Mouse (Mus musculus) right cerebral cortex, postnatal 4 days (tissue): ENCODE measurements at regions not wholly inside any gene's neighbourhood (a gene's known extent, or its start where the extent isn't known, plus 50 kb on each side); places are given as distances from the start of the nearest gene placed in this dataset.

Source experiments
- DNase-seq: peaks from one replicate; pipeline ENCODE4 v3.0.0-alpha.2; 2022

DNA sequence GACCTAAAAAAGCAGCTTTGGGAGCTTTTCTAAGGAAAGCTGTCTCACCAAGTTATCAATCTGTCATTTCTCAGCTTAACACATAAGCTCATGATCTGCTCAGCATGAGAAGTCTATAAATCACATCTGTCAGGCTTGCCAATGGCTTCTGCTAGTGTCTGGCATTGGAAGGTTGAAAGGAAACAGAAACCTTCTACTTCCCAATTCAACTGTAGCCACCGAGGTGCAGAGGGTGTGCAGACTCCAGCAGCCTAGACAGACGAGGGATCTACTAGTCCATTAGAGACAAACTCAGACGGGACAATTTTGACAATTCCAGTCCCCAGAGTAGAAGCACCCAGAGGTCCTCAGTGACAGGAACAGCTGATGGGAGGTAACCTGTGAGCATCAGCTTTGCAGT, 103.0 kb downstream of the Nab1 start:
- no peak for DNase-seq

DNA sequence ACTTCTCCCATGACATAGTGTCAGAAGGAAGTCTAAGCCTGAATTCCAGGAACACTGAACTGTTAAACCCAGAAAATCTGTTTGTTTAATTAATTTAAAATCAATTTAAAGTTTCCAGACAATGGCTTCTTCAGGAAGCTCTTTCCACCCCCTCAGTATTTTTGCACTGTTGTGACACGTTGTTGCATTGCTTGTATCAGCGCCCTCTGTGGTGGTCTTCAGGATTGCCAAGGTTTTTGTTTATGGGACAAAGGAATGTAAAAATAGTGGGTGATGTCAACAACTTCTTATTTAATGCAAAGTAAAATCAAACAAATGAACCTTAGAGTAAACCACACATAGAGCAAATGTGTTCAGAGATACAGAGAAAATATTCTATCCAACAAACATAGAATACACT, 107.5 kb downstream of the Nab1 start:
- DNase-seq, result no peak

DNA sequence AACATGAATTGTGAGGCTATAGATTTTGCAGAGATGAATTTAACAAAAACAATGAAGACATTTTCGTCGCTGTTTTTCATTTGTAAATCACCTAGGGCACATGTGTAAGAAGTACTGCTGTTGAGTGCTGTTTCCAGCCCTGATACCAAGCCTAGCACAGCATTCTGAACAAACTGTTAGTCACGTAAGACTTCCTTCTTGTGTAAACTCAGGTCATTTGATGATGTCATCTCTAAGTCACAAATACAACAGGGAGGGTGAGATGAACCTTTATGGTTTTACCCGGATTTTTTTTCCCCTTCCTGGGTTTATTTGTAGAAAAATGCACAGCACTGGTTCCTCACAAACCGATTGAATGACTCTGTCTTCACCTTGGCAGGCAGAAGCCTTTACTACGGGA, 111.6 kb downstream of the Nab1 start:
- no peak for DNase-seq

DNA sequence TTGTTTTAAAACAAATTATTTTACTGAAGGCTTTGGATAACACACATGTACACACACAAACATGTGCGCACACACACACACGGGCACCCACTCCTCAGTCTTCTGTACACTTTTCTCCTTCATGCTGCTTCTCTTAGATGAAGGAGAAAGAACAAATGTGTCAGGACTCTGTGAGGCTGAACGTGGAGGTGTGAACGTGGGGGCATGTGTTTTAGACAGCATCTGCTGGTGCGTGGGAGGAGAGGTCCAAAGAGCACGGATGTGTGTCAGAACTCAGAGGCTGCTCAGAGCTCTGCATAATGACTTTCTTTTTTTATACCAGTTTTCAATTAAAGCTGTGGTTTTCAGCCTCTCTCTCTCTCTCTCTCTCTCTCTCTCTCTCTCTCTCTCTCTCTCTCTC, 112.4 kb downstream of the Nab1 start:
- no peak for DNase-seq

DNA sequence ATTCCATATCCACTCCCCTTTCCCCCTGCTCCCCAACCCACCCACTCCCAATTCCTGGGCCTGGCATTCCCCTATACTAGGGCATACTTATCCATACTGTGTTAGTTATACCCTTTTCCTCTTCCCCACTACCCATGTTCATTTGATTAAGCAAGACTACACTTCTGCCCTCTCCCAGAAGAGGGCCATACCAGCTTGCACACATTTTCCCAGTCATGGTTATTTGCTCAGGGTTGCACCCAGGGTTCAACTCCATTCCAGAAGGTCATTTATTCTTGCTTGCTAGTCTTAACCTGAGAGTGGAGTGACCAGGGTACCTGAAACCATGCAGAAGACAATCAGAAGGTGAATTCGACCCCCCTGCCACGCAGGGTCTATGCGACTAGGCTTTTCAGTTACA, 113.4 kb downstream of the Nab1 start:
- no peak for DNase-seq

DNA sequence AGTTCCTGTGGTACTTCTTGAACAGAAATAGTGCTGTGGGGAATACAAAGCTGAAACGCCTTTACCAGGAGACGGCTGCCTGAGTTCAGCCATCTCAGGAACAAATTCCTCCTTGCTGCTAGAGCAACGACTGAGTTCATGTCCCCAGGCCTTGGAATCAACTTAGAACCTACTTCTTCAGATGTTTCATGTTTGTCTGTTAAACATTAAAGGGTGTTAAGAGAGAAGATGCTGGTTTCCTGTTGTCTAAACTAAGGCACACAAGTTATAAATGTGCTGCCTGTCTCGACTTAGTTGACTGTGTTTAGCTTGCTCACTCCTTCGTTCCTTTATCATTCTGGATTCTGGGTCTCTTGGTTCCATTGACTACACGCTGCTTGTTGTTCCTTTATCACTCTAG, 125.2 kb downstream of the Nab1 start:
- DNase-seq, result no peak

DNA sequence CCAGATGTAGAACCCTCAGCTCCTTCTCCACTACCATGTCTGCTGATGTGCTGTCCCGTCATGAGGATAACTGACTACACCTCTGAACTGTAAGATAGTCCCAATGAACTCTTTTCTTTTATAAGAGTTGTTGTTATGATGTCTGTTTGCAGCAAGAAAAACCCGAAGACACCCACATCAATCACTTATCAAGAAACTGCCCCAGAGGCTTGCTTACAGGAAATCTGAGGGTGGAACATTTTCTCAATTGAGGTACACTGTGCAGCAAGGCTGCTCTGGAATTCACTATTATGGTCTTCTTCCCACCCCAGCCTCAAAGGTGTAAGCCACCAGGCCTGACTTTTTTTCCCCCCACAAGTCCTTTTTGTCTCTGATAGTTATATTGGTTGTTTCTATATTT, 125.8 kb downstream of the Nab1 start:
- DNase-seq, result no peak

DNA sequence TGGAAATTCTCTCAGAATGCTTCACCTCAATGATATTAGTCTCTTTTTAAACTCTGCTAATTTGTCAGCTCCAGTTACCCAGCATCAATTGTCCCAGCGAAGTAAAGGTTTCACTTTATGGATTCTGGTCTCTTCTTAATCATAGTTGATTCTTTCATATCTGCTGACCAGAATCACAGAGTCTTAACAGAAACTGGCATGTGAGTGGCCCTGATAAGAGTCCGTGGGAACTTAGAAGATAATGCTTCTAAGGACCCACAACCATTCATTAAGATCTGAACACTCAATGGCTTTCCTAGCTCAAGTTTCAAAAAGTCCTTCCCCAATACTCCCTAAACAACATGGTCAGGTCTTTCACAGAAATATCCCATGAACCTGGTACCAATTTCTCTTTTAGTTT, 126.7 kb downstream of the Nab1 start:
- no peak for DNase-seq

DNA sequence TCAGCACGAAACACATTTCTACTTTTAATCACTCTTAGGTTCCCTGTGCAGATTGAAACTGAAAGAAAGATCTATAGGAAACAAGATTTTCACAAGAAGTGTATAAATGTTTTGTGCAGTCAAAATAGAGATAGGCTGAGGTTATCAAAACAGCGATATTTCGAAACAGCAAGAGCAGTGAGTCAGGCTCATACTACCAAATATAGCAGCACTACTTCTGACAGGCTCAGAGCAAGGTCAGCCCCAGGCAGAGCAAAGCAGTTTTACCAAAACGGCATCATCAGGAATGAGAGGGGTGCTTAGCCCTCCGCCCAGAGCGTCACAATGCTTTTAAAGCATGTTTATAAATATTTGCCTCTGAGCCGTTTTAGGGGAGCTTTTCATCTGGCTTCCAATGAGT, 133.4 kb upstream of the Gls start:
- DNase-seq, result no peak

DNA sequence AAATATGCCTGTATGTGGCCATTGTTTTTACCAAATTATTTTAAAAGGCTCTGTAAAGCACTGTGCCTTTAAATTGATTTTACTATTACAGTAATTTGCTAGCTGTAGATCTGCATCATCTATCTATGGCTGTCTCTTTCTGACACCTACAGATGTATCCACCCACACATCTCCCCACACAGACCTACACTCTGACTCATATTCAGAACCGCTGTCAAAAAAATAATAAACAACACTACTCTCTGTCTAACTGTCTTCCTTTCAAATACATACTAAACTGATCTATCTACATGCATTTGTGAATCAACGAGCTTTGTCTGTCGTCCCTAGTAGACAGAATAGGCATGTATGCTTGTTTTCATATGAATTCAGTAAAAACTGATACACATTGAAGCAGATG, 130.6 kb upstream of the Gls start:
- DNase-seq, result no peak

DNA sequence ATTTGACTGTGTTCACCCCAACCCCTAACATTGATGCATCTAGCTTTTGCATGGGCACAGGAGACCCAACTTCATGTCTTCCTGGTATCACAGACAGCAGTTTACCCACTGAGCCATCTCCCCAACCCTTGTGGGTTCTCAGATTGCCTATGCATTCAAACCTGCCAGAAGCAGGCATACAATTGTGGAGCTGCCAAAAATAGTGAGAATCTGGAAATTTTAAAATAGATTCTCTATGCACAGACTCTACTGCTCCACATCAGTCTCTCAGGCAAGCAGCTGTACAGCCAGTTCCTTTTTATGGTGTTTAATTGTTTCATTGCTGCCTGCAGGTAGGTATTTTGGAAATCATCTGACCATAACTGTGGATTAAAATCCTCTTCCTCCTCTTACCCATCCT, 129.9 kb upstream of the Gls start:
- no peak for DNase-seq

DNA sequence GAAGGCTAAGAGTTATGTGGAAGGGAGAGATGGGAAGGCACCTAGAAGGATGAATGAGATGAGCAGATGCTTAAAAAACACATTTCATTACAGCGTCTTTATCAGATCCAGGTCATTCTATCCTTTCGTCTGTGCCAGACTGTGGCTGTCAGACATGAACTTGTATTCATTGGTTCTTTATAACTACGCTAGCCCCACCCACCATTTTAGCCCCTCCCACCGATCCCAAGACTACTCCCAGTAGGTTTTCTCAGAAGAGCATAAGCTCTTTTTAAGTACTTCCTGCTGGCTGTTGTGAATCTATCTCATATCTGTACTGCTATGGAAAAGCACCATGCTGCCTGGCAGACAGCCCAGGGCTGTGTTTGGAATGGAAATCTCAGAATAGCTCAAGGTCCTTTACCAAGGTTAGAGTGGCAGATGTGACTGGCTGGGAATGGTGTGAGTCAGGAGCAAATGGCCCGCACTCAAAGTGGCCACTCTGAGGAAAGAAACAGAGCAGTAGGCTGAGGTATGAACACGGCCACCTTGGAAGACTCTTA, 121.1 kb upstream of the Gls start:
- peak; percentile 32 for DNase-seq

DNA sequence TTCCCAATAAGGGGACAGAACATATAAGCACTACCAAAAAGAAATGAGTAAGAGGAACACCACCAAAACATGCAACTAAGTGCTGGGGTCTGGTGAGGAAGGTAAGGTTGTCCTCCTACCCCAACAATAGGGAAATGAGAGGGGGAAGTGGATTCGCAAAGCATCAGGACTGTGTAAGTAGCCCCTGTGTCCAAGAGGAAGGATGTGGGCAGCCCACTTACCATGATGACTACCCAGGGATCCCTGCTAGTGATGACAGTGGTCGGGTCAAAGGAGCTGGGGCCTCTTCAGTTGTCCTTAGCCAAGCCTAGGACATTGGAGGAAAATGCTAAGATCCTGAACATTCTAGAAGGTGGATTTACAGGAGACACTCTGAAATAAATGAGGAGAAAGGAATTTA, 109.1 kb upstream of the Gls start:
- DNase-seq, result no peak

DNA sequence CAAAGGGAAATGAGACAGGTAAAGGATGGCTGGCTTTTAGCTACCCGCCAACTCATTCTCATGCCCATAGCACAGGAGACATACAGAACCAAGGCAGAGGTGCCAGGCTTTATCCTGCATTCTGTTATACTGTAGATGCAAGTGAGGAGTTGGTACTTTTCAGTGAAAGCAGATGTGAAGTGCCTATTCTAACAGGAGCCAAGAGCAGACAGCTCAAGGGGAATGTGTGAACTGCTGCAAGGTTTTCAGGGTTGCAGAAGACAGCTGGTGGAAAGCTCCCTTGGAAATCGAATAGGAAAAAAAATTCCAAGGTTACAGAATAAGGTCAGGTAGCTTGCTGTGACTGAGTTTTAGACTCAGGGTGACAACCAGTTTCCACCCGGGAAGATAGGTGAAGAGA, 105.7 kb upstream of the Gls start:
- no peak for DNase-seq

DNA sequence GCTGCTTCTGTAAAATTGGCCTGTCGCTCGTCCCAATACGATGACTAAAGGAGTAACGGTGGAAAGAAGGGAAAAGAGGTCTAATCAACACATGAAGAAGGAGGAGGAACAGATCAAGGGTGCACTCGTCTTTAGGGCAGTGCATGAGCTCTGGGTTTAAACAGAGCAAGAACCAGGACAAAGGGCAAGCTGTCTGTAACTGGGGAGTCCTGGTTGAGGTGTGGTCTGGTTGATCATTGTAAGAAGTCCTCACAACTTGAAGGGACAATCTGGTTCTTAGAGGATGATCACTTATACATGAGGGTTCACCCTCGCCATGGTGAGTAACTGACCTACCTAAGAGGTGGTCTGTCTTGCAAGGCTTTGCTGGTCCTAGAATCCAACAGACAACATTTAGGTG, 105.2 kb upstream of the Gls start:
- no peak for DNase-seq

DNA sequence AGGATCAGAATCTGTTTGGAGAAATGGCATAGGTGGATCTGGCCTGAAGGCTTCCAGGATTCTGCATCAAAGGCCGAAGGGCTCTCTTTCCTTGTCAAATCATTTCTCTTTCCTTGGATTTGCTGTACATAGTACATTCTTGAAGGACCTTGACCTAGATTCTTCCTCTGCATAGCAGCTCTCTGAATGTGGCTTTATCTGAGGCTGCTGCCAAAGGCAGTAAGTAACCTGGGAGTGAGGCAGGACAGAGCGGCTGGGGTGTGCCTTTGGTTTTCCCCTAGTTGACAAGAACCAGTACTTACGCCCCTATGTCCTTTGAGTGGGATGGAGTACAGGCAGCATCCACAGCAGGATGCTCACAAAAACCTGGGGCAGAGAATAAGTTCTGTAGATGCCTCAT, 103.7 kb upstream of the Gls start:
- no peak for DNase-seq

DNA sequence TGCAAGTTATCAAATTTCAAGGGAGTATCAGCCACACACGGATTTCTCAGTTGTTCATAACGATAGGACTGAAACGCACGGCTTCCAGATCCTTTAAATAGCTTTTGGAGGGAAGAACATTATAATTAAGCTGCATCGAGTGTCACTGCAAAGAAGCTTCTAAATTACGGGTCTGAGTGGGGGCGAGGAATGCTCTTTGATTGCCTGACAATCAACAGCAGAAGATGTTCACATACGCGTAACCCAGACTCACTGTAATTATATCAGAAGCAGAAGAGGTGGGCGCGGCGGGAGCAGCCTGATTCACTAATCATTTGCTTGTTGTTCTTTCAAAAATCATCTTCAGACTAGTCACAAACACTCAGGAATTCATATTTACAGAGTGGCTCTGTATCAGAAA, 99.0 kb upstream of the Gls start:
- DNase-seq, result no peak

DNA sequence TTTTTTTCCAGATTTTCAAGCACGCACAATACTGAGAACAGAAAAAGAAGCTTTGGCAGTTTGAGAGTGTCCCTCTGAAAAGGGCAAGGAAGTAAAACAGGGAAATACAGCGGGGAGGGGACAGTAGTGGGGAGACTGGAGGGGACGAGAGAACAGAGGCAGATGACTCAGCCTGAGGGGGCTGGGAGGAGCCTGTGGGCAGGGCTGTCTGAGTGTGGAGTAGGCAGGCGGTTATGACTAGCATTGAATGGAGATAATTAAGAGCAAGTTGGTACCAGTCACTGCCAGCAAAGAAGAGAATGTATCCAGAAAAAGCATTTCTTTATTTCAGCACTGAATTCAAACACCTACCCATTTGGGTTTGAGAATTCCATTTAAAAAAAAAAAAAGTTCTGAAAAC, 98.4 kb upstream of the Gls start:
- no peak for DNase-seq

DNA sequence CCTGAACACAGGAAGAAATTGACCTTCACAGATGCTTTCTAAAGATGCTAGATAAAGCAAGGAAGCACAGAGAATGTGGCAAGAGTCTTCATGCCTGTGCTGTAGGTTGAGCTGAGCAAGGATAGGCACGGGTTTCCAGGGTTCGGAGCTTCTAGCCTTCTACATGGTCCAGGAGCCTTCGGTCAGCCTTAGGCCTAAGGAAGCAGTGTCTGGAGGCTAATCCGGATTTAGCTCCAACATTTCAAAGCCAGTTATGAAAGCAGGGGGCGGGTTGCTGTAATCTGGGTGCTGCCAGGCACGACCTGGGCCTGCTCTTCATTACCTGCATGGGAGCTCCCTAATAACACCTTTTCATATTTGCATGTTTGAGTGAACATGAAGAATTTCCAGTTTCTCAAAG, 97.5 kb upstream of the Gls start:
- DNase-seq, result no peak

DNA sequence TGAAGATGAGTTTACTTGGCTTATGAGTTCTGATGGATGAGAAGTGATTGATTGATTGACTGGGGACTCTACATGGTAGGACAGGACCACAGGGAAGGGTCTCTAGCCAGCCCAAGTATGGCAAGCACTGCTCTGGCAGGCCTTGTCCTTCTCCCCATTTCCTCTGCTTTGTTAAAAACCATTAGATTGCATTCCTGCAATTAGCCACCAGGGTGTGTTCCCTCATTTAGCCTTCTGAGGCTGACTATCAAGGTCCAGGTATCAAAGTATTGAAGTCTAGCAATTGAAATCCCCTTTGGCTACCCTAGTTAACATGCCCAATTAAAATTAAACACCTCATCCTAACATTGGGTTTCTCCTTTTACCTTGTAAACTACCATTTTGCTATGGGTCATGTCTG, 95.5 kb upstream of the Gls start:
- DNase-seq, result no peak

DNA sequence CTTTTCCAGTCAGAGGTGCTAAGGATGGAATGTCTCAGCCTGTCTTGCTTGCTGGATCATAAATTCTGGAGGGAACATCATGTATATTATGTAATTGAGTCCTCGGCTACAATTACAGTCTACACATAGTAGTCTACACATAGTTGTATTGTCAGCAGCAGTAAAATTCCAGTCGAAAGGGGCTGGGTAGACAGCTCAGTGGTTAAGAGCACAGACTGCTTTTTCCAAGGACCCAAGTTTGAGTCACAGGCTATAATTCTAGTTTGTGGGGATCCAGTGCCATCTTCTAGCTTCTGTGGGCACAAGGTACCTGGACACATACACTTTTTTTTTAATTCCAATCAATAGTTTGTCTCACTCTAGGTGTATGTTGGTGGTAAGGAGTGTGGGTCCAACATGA, 91.3 kb upstream of the Gls start:
- DNase-seq, result no peak

DNA sequence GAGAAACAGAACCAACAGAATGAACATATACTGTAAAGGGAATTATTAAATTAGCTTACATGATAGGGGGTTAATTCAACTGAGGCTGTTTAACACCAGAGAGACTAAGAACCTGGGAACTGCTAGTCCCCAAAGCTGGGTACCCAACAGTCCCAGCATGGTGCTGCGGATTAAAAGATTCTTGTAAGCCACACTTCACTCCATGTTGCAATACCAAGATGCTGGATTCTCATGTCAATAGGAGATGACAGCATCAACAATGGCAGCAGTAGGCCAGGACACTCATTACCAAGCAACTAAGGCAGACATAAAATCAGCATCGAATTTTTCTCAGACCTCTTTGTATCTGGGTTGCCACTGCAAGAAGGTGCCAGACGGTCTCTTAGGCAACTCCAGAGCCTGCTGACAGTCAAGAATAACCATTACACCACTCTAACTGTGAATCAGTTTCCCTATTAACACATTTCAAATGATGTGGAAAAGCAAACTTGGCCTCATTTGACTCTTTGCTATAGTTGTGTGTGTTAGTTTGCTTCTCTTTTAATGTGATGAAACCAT, 79.1 kb upstream of the Gls start:
- DNase-seq, result no peak

DNA sequence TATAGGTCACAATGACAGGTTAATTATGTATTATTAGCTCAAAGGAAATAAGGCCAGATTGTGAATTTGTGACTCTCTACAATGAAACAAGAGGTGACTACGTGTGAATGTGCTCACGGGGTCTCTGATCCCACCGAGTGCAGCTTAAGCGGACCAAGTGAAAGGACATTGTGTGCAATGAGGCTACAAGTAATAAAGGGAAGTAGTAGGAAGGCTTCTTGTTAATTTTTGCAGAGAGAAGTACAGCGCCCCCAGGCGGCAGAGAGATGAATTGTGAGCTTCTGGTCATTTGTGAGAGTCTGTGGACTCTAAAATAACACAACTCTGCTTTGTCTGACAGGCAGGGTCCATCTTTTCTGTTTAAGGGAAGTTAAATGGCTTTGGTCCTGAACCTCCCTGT, 73.9 kb upstream of the Gls start:
- DNase-seq, result peak; percentile 61

DNA sequence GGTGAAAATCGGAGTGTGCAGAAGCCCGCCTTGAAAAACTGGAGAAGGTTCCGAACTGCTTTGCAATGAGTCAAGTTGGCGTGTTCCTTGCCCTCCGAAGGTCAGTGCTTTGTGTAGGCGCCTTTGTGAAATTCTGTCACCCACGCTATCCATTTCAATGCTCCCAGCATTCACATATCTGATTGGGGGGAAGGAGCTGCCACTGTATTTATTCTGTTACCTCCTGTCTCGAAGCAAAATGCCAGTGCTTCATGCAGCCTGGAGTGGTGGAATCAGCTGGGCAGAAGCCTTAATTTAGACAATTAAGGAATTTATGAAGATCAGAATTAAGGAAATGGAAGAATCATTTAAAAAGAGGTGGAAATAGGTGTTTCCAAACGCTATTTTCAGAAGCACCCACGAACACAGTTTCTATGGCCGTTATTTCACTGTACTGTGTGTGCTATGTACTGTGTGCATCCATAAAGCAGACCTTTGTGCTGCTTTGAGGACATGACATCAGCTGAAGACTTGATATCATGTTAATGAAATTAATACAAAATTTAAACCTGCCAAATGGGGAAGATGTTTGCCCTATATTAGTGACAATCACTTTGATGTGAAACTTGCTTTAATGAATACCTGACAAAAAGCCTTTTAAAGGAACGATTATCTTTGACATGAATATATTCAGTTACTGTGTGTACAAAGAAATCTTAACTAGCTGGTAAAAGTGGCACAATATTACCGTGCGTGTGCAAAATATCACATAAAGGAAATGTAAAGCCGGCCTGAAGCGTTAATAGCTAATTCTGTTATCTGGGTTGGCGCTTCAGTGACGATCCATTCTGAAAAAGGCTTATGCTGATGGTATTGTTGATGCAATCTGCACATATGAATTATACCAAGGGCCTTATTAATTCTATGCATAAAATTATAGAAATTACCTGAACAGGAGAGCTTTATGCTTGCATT, 72.9 kb upstream of the Gls start:
- no peak for DNase-seq

DNA sequence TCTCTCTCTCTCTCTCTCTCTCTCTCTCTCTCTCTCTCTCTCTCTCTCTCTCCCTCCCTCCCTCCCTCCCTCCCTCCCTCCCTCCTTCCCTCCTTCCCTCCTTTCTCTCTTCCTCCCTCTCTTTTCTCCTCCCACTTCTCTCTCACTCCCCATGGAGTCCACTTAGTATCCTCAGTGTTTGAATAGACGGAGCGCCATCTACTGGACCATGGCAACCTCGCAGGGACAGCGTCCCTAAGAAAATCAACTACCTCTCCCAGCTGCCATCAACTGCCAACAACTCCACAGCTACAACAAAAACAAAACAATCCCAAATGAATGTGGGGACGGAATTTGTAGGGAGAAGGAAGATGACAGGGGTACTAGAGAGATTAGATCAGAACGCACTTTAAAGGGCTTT, 69.5 kb upstream of the Gls start:
- peak; percentile 71 for DNase-seq
